Mouse (Mus musculus): Measurements from ENCODE around the gene Tmem251.

Tmem251 gene

DNA sequence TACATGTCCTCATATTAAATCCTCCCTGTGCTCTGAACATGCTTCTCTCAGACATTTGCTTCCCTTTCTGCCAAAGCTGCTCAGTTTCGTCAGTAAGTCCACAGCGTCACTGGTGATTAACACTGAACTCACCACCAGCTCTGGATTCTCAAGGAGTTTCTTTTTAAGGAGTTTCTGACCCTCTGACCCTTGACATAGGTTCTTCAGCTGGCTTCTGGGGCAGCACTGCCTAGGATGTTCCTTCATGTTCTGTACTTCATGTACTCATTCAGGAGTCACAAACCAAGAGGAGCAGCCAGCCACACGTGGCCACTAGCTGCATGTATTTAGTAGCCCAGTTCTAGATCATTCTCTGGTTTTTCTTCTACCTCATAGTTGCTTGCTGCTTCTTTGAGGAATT, 4.7 kb downstream of the Tmem251 start:
- CTCF ChIA-PET, result interaction anchor here (0.7 kb wide), 1 partner anchor 11 kb away, joined by 5 read pairs; no protein-coding TSS in a partner anchor

DNA sequence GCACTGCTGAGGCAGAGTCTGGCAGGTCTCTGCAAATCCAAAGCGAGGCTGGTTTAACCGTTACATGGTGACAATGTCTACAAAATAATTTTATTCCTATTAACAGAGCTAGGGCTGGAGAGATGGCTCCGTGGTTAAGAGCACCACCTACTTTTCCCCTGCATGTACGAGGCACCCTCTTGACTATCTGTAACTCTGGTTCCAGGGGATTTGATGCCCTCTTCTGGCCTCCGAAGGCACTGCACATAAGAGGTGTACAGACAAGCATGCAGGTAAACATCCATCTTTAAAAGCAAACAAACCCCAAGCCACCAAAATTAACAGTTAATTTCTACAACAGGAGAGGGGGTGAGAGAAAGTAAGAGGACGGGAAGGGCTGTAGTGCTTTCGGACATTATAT, 12.7 kb downstream of the Tmem251 start:
- CTCF ChIA-PET, result no interaction called here

DNA sequence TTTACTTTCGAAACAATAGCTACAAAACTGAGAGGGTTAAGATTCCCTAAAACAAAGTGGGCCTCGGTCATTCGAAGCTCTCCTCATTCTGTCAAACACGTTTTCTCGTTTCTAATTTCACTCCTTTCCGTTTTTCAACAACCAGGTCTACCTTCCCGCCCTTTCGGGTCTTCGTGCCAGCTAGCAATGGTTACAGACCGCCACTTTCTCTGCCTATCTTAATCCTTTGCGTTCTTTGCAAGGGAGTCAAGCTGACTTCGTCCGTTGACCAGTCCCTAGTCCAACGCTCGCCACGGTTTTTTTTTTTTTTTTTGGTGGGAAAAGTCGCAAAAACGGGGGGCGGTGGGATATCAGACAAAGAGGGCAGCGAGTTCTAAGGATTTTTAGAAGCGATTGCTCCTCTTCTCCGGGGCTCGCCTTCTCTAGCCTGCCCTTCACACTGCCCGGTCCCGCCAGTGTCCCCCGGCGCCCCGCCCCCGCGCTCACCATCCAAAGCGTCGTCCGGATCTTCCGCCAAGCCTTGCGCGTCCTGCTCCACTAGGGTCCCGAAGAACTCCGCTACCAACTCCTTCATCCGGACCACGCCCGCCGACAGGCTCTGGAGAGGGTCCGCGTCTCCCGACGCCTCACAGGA, 13.6 kb downstream of the Tmem251 start:
- CTCF ChIA-PET, result interaction anchor here (0.6 to 0.7 kb wide), 2 partner anchors 17 to 33 kb away, joined by 6 to 9 read pairs; no protein-coding TSS in a partner anchor

DNA sequence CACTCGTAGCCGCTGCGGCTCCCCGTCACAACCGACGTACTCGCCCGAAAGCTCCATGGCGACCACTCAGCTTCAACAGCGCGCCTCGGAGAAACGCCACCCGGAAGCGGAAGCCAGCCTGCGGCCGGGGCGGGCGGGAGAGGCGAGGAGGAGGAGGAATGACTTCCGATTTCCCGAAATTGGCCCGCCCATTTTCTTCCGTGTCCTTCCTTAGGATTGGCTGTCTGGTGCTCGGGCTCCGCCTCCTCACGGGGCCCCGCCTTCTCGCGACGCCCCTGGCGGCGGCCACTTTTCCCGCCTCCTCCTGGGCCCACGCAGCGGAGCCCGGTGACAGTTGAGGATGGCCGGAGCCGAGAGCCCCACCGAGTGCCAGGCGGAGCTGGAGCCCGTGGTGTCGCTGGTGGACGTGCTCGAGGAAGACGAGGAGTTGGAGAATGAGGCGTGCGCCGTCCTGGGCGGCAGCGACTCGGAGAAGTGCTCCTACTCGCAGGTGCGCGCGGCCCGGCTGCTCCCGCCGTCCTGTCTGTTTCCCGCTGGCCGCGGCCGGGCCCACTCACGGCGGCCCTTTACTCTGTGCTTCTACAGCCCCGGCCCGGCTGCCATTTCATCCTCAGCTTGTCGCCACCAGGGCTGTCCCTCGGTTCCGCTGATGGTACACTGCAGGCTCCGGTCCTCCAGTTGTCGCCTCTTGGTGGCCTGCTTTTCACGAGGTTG, 14.3 kb downstream of the Tmem251 start, which contains the start of the genes Gm28051, Gon7 and Ubr7:
Gm28051 (minus strand) TSS at position 77 of the 714 bp plus-strand sequence.
Gon7 (minus strand) TSS at position 115 of the 714 bp plus-strand sequence.
Ubr7 (plus strand) TSS at position 279 of the 714 bp plus-strand sequence.
- CTCF ChIA-PET, result interaction anchor here (0.6 to 0.8 kb wide), 2 partner anchors 9 to 33 kb away, joined by 5 to 9 read pairs; no protein-coding TSS in a partner anchor

DNA sequence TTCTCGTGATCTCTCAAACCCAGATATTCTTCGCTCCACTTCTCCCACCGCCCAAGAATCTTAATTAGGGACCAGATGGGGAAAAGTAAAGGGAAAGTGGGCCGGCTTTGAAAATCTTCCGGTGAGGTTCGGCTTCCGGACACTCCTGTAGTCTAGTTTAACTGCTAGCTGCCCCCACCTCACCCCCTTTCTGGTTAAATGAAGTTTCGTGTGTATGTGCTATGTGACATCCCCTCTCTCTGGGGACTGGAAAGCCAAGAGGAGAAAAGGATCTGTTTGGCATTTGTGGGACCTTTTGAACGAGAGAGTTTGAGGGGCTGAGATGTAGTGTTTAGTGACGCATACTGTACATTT, 14.8 kb downstream of the Tmem251 start, which contains the start of gene Gm20604:
Gm20604 (minus strand) TSS at position 270 of the 354 bp plus-strand sequence.
- CTCF ChIA-PET, result interaction anchor here (0.8 kb wide), 1 partner anchor 9 kb away, joined by 5 read pairs; no protein-coding TSS in a partner anchor

DNA sequence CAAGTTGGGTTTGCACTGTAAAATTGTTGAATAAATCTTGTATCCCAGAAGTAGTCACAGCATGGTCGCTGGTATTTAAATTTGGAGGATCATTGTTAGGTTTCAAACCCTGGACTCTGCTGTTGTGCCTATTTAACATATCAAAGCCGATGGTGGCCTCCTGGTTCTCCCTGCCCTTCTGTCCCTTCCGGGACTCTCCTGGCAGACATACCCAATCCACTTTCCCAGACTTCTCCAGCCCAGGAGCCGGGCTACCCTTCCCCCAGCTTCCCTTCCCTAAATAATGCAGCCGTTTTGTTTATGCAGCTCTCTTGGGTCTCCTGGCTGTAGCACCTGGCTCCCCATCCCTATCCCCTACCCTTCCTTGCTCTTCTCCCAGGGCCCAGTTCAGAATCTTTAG, 15.4 kb downstream of the Tmem251 start:
- CTCF ChIA-PET, result no interaction called here

DNA sequence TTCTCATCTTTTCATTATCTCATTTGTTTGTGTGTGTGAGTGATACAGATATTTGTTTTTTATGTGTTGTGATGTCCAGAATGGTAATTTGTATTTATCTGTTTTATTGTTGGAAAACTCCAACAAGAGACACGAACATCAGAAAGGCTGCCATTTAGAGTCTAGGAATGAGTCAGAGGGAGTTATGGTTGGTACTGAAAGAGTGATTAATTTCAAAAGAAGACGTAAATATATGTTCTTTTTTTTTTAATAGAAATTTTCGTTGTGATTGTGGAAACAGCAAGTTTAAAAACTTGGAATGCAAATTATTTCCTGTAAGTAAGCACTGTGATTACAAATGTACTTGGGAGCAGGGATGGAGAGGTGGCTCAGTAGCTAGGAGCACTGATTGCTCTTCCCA, 18.1 kb downstream of the Tmem251 start:
- CTCF ChIA-PET, result interaction anchor here (0.7 to 0.8 kb wide), 2 partner anchors 17 to 42 kb away, joined by 3 read pairs; no protein-coding TSS in a partner anchor

DNA sequence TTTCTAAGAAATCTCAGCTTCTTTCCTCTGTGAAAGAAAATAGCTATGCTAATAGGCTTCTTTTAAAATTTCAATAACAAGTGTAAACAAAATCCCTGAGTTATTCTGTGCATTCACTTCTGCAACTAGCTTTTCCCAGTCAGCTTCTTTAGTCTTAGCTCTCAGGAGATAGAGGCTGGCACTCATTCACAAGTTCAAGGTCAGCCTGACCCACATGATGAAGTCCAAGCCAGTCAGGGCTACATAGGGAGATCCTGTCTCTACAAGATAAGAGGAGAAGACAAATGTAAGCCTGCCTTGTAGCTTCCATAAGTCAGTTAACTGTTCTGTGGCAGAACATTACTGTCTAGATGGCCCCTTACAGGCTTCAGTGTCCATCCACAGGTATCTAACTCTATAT, 20.1 kb downstream of the Tmem251 start:
- CTCF ChIA-PET, result no interaction called here

DNA sequence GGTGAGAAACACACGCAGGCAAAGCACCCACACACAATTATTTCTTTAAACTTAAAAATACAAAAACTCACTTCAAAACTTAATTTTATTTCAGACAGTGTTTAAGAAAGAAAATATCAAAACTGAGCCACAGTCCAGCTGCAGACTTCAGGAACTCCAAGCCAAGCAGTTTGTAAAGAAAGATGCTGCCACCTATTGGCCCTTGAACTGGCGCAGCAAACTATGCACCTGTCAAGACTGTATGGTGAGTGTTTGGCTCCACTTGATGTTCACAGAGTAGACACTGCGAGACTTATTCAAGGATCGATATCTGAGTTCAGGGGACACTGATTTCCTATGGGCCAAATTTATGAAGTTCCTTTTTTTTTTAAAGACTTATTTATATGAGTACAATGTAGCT, 25.4 kb downstream of the Tmem251 start:
- CTCF ChIA-PET, result no interaction called here

DNA sequence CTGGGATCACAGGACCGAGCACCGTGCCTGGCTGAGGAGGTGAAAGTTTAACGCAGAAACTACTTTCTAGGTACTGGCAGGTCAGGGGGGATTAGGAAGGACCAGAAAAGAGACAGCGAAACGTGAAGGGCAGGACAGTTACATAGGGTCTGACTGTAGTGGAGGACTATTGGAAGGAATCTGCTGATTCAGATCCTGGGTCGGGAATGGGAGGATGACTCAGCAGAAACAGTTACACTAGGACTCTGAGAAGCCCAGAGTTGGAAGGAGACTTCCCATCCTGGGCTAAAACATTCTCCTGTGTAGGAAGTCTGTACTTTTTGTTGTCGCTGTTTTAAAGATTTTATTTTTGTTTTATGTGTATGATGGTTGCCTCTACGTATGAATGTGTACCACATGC, 28.0 kb downstream of the Tmem251 start:
- CTCF ChIA-PET, result no interaction called here

DNA sequence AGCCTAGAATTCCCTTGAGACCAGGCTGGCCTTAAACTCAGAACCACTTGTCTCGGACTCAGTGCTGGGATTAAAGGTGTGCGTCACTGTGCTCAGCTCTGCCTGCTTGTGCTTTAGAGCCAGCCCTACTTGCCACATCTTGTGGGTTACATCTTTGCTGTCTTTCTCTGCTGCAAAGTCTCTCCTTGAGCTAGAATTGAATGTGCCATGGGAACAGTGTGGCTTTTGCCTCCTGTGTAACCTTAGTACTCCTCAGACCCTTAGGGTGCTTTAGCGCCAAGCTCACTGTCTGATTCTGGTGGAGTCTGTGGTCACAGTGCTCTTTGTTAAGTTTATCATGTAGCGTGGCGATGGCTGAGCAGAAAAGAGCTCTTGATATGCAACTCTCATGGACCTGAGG, 29.1 kb downstream of the Tmem251 start:
- CTCF ChIA-PET, result no interaction called here

DNA sequence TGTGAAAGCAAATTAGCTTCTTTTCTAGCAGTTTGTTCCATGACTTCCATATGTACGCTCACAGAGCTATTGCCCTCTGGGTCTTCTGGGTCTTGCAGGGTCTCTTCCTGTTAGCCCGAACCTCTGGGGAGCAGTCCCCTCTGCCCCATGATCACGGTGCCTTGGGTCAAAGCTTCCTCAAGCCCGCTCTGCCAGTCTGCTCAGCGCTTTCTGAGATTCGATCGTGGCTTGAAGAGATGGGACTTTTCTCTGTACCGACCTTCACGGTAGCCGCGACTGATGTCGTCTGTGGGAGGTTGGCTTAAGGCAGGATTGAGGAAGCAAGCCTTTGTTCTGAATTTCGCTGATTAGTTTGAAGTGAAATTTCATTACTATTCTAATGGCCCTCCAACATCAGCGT, 32.5 kb downstream of the Tmem251 start:
- CTCF ChIA-PET, result no interaction called here

DNA sequence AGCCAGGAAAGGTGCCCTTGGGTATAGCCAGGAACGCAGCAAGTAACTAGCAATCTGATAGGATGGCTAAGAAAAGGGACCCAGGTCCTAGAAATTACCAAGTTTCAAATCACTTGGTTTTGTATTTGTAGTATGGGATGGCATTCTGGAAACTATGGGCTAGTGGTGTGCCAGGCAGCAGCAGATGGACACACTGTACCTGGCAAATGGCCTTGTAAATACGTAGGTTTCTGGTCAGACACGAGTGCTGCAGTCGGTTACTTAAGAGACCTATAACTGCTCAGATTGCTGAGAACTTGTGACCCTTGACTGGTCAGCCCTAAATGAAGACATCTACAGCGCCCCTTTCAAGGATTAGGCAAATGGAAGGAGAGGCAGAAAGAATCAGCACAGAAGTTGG, 34.6 kb downstream of the Tmem251 start:
- CTCF ChIA-PET, result no interaction called here

DNA sequence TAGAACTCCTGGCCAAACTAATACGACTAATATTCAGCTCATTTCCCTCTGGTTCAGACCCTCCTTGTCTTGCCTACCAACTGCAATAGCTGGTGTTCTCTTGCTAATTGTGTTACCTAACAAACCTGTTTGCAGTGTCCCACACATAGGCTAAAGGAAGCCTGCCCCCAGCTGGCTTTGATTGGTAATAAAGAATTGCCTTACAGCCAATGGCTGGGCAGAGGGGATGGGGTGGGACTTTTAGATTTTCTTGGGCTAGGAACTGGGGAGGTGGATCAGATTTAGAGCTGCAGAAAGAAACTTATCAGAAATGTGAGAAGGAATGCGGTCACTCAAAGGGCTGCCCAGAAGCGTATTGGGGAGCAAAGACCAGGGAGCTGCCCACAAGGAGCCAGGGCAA, 35.9 kb downstream of the Tmem251 start:
- CTCF ChIA-PET, result interaction anchor here (0.5 kb wide), 1 partner anchor 1970 kb away, joined by 6 read pairs; no protein-coding TSS in a partner anchor

DNA sequence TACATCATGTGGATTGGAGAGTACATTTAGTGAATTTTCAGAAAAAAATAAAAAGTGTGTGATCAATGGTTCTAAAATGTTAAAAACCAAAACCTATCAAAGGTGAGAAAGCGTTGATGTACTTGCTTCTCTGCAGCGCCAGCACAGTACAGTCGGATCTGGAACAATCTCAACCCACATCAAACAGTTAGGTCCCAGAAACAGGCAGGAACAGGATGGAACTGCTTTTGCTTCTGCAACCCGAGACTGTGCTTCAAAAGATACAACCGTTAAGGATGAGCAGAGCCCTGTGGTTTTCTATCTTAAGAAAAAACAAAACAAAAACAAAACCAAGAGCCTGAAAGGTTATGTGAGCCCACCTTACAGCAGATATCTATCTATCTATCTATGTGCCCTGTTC, 39.3 kb downstream of the Tmem251 start:
- CTCF ChIA-PET, result interaction anchor here (0.6 to 0.7 kb wide), 2 partner anchors 28 to 104 kb away, joined by 5 read pairs; no protein-coding TSS in a partner anchor

DNA sequence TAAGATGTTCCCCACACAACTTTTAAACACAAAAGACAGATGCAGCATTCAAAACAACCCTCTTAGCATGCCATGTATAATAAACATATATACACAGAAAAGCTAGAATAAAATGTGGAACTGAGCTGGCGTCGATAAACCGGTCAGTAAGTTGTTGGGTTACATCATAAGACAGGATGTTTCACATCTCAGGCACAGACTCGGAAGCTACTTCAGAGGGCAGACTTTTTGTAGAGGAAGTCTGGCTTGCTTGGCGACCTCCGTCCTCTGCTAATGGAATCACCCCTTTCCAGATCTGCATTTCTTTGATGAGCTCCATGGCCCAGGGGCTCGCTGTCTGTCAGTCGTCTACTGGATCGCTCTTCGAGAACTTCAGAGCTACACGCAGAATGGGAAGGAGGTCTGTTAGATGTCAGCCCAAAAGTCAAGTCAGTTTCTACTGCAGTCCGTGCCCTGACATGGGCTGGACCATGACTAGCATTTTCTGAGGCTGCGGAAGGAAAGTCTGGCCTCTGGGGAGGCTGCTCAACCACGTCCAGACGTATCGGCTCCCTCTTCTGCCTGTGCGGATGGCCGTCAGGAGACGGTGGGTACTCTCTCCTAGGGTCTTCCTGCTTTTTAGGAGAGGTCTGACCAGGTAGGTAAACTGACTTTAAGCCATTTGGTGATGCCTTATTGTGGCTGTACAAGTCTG, 41.5 kb downstream of the Tmem251 start:
- CTCF ChIA-PET, result no interaction called here

DNA sequence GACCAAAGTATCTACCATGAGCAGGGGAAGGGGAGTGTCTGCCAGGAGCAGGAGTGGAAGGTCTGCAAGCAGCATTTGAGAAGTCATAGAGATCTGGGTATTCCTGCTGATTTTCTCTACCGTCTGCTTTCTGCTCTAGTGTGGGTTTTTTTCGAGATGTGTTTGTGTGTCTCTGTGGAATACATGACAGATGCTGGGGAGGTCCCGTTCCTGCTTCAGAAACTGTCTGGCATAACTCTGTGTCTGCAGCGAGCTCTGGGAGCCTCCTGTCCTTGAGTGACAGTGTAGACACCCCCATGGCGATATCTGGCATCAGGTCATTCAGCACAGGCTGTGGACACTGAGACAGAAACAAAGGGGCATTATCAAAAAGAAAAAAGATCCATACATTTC, 42.0 kb downstream of the Tmem251 start:
- CTCF ChIA-PET, result no interaction called here

DNA sequence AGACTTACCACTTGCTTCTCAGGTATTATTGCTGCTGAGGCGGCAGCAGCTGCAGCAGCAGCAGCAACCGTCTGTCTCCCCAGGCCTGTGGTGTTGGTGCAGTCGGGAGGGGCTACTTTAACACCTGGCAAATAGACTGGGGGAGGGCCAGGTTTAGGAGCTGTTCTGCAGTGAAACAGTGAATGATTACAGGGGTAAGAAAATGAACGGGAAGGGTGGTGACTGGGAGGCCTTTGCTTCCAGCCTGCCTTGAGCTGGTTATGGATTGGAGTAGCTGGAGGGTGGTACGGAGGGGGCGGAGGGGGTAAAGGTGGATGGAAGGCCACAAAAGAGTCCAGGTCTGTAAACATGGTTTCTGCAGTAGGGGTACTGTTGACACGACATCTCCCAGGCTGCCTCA, 44.4 kb downstream of the Tmem251 start:
- CTCF ChIA-PET, result no interaction called here

All from spleen, embryonic (tissue).